Mouse (Mus musculus) T-helper 17 cell (primary cell): ENCODE results near the gene St6galnac6.

Experiments
- in situ Hi-C, 2 experiments: fragments of 300-600 bp; cut with MboI, MseI; formaldehyde crosslinking; loops; 1 replicate in 1 of 2; 2 replicates in 1 of 2; pipeline ENCODE4 v1.15.1; 2025; ENCODE audit warnings: high pct_unique_total_duplicates in 2 of 2

Gene St6galnac6

GRCm38 (mm10) chr2:32582830-32583799 is 16.4 kb upstream of the St6galnac6 start:
- in situ Hi-C loops = no loop called here

GRCm38 (mm10) chr2:32585149-32585714 is 14.3 kb upstream of the St6galnac6 start:
- in situ Hi-C loops = no loop called here

GRCm38 (mm10) chr2:32586871-32587351 is 12.6 kb upstream of the St6galnac6 start, which contains the start of gene St6galnac4:
Gene St6galnac4, plus strand, starts transcription at chr2:32587095.
- in situ Hi-C loops = no loop called here

GRCm38 (mm10) chr2:32587731-32588321 is 11.7 kb upstream of the St6galnac6 start:
- in situ Hi-C loops = no loop called here

- in situ Hi-C loops = no loop called here
Measured at GRCm38 (mm10) chr2:32589213-32589795, 10.2 kb upstream of the St6galnac6 start.

GRCm38 (mm10) chr2:32590224-32590623 is 9.3 kb upstream of the St6galnac6 start:
- in situ Hi-C loops = no loop called here

GRCm38 (mm10) chr2:32591249-32591648 is 8.3 kb upstream of the St6galnac6 start:
- in situ Hi-C loops = no loop called here

GRCm38 (mm10) chr2:32596725-32597124 is 2.8 kb upstream of the St6galnac6 start:
- in situ Hi-C loops = no loop called here

GRCm38 (mm10) chr2:32597248-32597647 is 2.3 kb upstream of the St6galnac6 start:
- in situ Hi-C loops = no loop called here

- in situ Hi-C loops = no loop called here
Measured at GRCm38 (mm10) chr2:32597699-32598098, 1.8 kb upstream of the St6galnac6 start.

GRCm38 (mm10) chr2:32598506-32598905 is 1.0 kb upstream of the St6galnac6 start:
- in situ Hi-C loops = no loop called here

- in situ Hi-C loops = loop anchor here in 1 of 2 experiments (10.0 kb wide), 1 partner anchor 1137 kb away; no protein-coding TSS in a partner anchor
Measured at GRCm38 (mm10) chr2:32601417-32602065, 2.0 kb downstream of the St6galnac6 start.

- in situ Hi-C loops = loop anchor here in 1 of 2 experiments (10.0 kb wide), 1 partner anchor 1138 kb away; no protein-coding TSS in a partner anchor
Measured at GRCm38 (mm10) chr2:32602600-32603054, 3.1 kb downstream of the St6galnac6 start.

GRCm38 (mm10) chr2:32604631-32605030 is 5.1 kb downstream of the St6galnac6 start:
- in situ Hi-C loops = loop anchor here in 1 of 2 experiments (10.0 kb wide), 1 partner anchor 1140 kb away; no protein-coding TSS in a partner anchor

GRCm38 (mm10) chr2:32606161-32607142 is 6.9 kb downstream of the St6galnac6 start:
- in situ Hi-C loops = loop anchor here in 1 of 2 experiments (10.0 kb wide), 1 partner anchor 1142 kb away; no protein-coding TSS in a partner anchor

- in situ Hi-C loops = loop anchor here in 1 of 2 experiments (10.0 kb wide), 1 partner anchor 1143 kb away; no protein-coding TSS in a partner anchor
Measured at GRCm38 (mm10) chr2:32607262-32607947, 7.9 kb downstream of the St6galnac6 start.

- in situ Hi-C loops = loop anchor here in 1 of 2 experiments (10.0 kb wide), 1 partner anchor 1143 kb away; no protein-coding TSS in a partner anchor
Measured at GRCm38 (mm10) chr2:32608141-32608777, 8.8 kb downstream of the St6galnac6 start.
